Mouse (Mus musculus) stomach, postnatal 0 days (tissue): Measurements from ENCODE around the gene Tatdn3.

ENCODE experiments used
- CTCF ChIP-seq: IDR thresholded peaks from 2 replicates; pipeline ENCODE4 v1.5.1; 2016; ENCODE audit warnings: antibody characterized with exemption, low read depth, mild to moderate bottlenecking, moderate library complexity
- EP300 ChIP-seq: optimal IDR thresholded peaks from 2 replicates; pipeline ENCODE3; 2016; ENCODE audit warnings: antibody characterized with exemption

DNA sequence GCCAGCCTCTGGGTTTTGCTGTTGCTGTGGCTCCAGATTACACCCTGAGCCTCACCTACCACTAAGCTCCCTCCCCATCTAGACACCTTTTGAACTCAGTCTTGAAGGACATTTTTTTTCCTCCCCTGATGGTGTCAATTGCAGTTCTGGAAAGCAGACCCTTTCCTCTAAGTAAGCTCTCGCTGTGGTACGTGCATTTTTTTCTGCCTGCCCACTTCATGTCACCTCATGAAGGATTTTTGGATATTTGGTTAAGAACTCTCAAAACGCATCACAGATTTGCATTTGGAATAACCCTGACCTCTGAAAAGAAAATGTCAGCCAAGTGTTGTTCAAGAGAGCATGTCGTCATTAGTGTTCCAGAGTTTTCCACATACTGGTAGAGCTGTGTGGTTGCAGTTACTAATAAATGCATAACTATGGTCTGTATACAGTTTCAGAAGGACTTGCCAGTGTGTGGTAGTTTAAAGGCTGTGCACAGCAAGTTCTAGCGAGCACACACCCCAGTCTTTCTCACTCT, 37.1 kb upstream of the Tatdn3 start:
- TF ChIP-seq CTCF, result no peak
- no peak for TF ChIP-seq EP300
